Mouse (Mus musculus) kidney, adult 2 months (tissue): ENCODE results near the gene Dgkh.

Experiments
- CTCF ChIP-seq: fragments of 200-500 bp; conservative IDR thresholded peaks from 2 replicates; pipeline ENCODE4 v1.5.1; 2011; ENCODE audit warnings: low read depth, mild to moderate bottlenecking, control low read depth, low read length, moderate library complexity, mixed read lengths; ENCODE audit not compliant: insufficient read depth, insufficient read length
- POLR2A ChIP-seq: fragments of 200-500 bp; IDR thresholded peaks from one replicate; pipeline ENCODE4 v1.6.1; 2011; ENCODE audit warnings: low read depth, low read length, control low read depth

- TF ChIP-seq CTCF: no peak
- TF ChIP-seq POLR2A: no peak
Measured at GRCm38 (mm10) chr14:78538572-78539320, 193.8 kb downstream of the Dgkh start.
